Mouse (Mus musculus) B cell, adult 67 days (primary cell): ENCODE results near the gene Traf1. TPM values are rescaled to one million over a fixed set of nuclear protein-coding genes. Genes with fewer than 3 reads are reported as not detected.

Experiments
- total RNA-seq, 2 experiments: library from RNA; stranded (reverse); gene quantifications; 4 replicates each; pipeline ENCODE4 v1.2.4; 2023

The Traf1 gene
- 10 to 100 TPM; 53.2 to 69.2 TPM for total RNA-seq

GRCm38 (mm10) chr2:34961481-34962036 is at the start of gene Traf1:
Gene Traf1, minus strand, starts transcription at chr2:34961772.

GRCm38 (mm10) chr2:34913218-34914068 is 48.1 kb downstream of the Traf1 start, which contains the start of gene Phf19:
Gene Phf19, minus strand, starts transcription at chr2:34914026.

Other genes with a start within 250 kb of the Traf1 start
- 100 to 1,000 TPM; 113 to 131 TPM for gene Gapvd1, start 206.5 kb downstream of the Traf1 start, total RNA-seq
- 100 to 1,000 TPM; 705 to 795 TPM for gene Hspa5, start 189.8 kb downstream of the Traf1 start, total RNA-seq
- gene Rabepk, start 161.9 kb downstream of the Traf1 start, total RNA-seq: 10 to 100 TPM; 18.1 to 24.1 TPM
- gene Fbxw2, start 135.5 kb downstream of the Traf1 start, total RNA-seq: 100 to 1,000 TPM; 101 to 107 TPM
- not detected for gene Gm34653, start 128.8 kb downstream of the Traf1 start, total RNA-seq
- not detected for gene Cutal, start 87.4 kb downstream of the Traf1 start, total RNA-seq
- gene Psmd5, start 86.8 kb downstream of the Traf1 start, total RNA-seq: 10 to 100 TPM; 28.1 to 36.0 TPM
- gene Phf19, start 47.7 kb downstream of the Traf1 start, total RNA-seq: 10 to 100 TPM; 12.0 to 15.2 TPM
- gene Hc, start 99.7 kb upstream of the Traf1 start, total RNA-seq: not detected
- 1 to 10 TPM in 1 of 2 experiments, under 1 TPM in 1; 0.84 to 1.1 TPM for gene AI182371, start 139.8 kb upstream of the Traf1 start, total RNA-seq
- 100 to 1,000 TPM; 148 to 153 TPM for gene Cntrl, start 147.7 kb upstream of the Traf1 start, total RNA-seq
- 100 to 1,000 TPM; 210 to 214 TPM for gene Rab14, start 239.3 kb upstream of the Traf1 start, total RNA-seq